Mouse (Mus musculus) spleen, adult 18-20 months (tissue): Measurements from ENCODE around the gene Tdrd7.

Experiments
- DNase-seq, 2 experiments: peaks; one replicate each; pipeline ENCODE4 v3.0.0; 2022; ENCODE audit warnings: mixed read lengths in 2 of 2

Gene Tdrd7

GRCm38 (mm10) chr4:46043361-46043760 is 78.2 kb downstream of the Tdrd7 start:
- DNase-seq: no peak

GRCm38 (mm10) chr4:46047971-46048370 is 82.8 kb downstream of the Tdrd7 start:
- no peak for DNase-seq

- no peak for DNase-seq
Measured at GRCm38 (mm10) chr4:46048418-46048817, 83.3 kb downstream of the Tdrd7 start.

- no peak for DNase-seq
Measured at GRCm38 (mm10) chr4:46053323-46054107, 88.4 kb downstream of the Tdrd7 start.

GRCm38 (mm10) chr4:46056163-46056562 is 91.0 kb downstream of the Tdrd7 start:
- no peak for DNase-seq

GRCm38 (mm10) chr4:46061259-46061962 is 96.3 kb downstream of the Tdrd7 start:
- DNase-seq: no peak

GRCm38 (mm10) chr4:46063841-46064240 is 98.7 kb downstream of the Tdrd7 start:
- no peak for DNase-seq

GRCm38 (mm10) chr4:46064263-46064662 is 99.1 kb downstream of the Tdrd7 start:
- no peak for DNase-seq

GRCm38 (mm10) chr4:46064961-46065360 is 99.8 kb downstream of the Tdrd7 start:
- no peak for DNase-seq

GRCm38 (mm10) chr4:46065695-46066340 is 100.7 kb downstream of the Tdrd7 start:
- no peak for DNase-seq

GRCm38 (mm10) chr4:46068060-46068459 is 102.9 kb downstream of the Tdrd7 start:
- no peak for DNase-seq

- DNase-seq: no peak
Measured at GRCm38 (mm10) chr4:46068573-46068972, 103.4 kb downstream of the Tdrd7 start.

- DNase-seq: no peak
Measured at GRCm38 (mm10) chr4:46069851-46070482, 104.8 kb downstream of the Tdrd7 start.

- DNase-seq: no peak
Measured at GRCm38 (mm10) chr4:46072631-46073030, 107.5 kb downstream of the Tdrd7 start.

- no peak for DNase-seq
Measured at GRCm38 (mm10) chr4:46073736-46074135, 108.6 kb downstream of the Tdrd7 start.

GRCm38 (mm10) chr4:46075664-46076063 is 110.5 kb downstream of the Tdrd7 start:
- no peak for DNase-seq

GRCm38 (mm10) chr4:46076892-46077291 is 111.8 kb downstream of the Tdrd7 start:
- DNase-seq: no peak

- no peak for DNase-seq
Measured at GRCm38 (mm10) chr4:46080261-46080660, 115.1 kb downstream of the Tdrd7 start.

- DNase-seq: no peak
Measured at GRCm38 (mm10) chr4:46082555-46082954, 117.4 kb downstream of the Tdrd7 start.
